Mouse (Mus musculus): ENCODE results near the gene Slc6a6.

GRCm38 (mm10) chr6:91679716-91680115, 4.1 kb upstream of the Slc6a6 start:
- TF ChIP-seq POLR2A (IDR thresholded peaks at IDR 0.05; ENCODE audit: insufficient read length, low read depth) (no peak), MYOG (IDR thresholded peaks at IDR 0.05; ENCODE audit: control insufficient read depth in 1 of 3, insufficient read depth in 1 of 3, insufficient read length in 2 of 3, low read depth in 2 of 3) (no peak), POLR2AphosphoS2 (IDR thresholded peaks at IDR 0.05; ENCODE audit: insufficient read length, low read depth) (no peak)

Measured in myocyte (in vitro differentiated cells).